Mouse (Mus musculus): ENCODE results near the gene Gfpt2. TPM values are rescaled to one million over a fixed set of nuclear protein-coding genes. Genes with fewer than 3 reads are reported as not detected.
"Not testable (repeated sequence)": the region's sequence is repeated elsewhere in the genome, so short reads cannot be mapped to it uniquely, and the experiment has no call there.

The Gfpt2 gene
- polyA plus RNA-seq, 1 experiment = 12.5 TPM

- DNase-seq (ENCODE audit: extremely low spot score in 1 of 2, low spot score in 1 of 2) = no peak
Measured at GRCm38 (mm10) chr11:49781833-49782399, 12.1 kb upstream of the Gfpt2 start.

- no peak for DNase-seq (ENCODE audit: extremely low spot score in 1 of 2, low spot score in 1 of 2)
Measured at GRCm38 (mm10) chr11:49793131-49793530, 847 bp upstream of the Gfpt2 start.

- no peak for DNase-seq (ENCODE audit: extremely low spot score in 1 of 2, low spot score in 1 of 2)
Measured at GRCm38 (mm10) chr11:49794342-49795144, 565 bp downstream of the Gfpt2 start.

- DNase-seq (ENCODE audit: extremely low spot score in 1 of 2, low spot score in 1 of 2) = no peak
Measured at GRCm38 (mm10) chr11:49798931-49799330, 5.0 kb downstream of the Gfpt2 start.

- no peak for DNase-seq (ENCODE audit: extremely low spot score in 1 of 2, low spot score in 1 of 2)
Measured at GRCm38 (mm10) chr11:49801516-49801915, 7.5 kb downstream of the Gfpt2 start.

GRCm38 (mm10) chr11:49803801-49804200 lies 9.8 kb downstream of the Gfpt2 start:
- DNase-seq (ENCODE audit: extremely low spot score in 1 of 2, low spot score in 1 of 2) = no peak

GRCm38 (mm10) chr11:49806218-49806617 lies 12.2 kb downstream of the Gfpt2 start:
- DNase-seq (ENCODE audit: extremely low spot score in 1 of 2, low spot score in 1 of 2) = no peak

- no peak for DNase-seq (ENCODE audit: extremely low spot score in 1 of 2, low spot score in 1 of 2)
Measured at GRCm38 (mm10) chr11:49808946-49809345, 15.0 kb downstream of the Gfpt2 start.

GRCm38 (mm10) chr11:49810696-49811095 lies 16.7 kb downstream of the Gfpt2 start:
- DNase-seq (ENCODE audit: extremely low spot score in 1 of 2, low spot score in 1 of 2) = not testable (repeated sequence)

GRCm38 (mm10) chr11:49811099-49811541 lies 17.1 kb downstream of the Gfpt2 start:
- DNase-seq (ENCODE audit: extremely low spot score in 1 of 2, low spot score in 1 of 2) = peak in 1 of 2 experiments; percentile 41

GRCm38 (mm10) chr11:49811879-49812278 lies 17.9 kb downstream of the Gfpt2 start:
- no peak for DNase-seq (ENCODE audit: extremely low spot score in 1 of 2, low spot score in 1 of 2)

- DNase-seq (ENCODE audit: extremely low spot score in 1 of 2, low spot score in 1 of 2) = peak; percentile 91 to 92
Measured at GRCm38 (mm10) chr11:49818869-49819566, 25.0 kb downstream of the Gfpt2 start.

- peak; percentile 43 to 55 for DNase-seq (ENCODE audit: extremely low spot score in 1 of 2, low spot score in 1 of 2)
Measured at GRCm38 (mm10) chr11:49819676-49820075, 25.7 kb downstream of the Gfpt2 start.

GRCm38 (mm10) chr11:49820928-49821327 lies 26.9 kb downstream of the Gfpt2 start:
- DNase-seq (ENCODE audit: extremely low spot score in 1 of 2, low spot score in 1 of 2) = no peak

GRCm38 (mm10) chr11:49821546-49821945 lies 27.6 kb downstream of the Gfpt2 start:
- no peak for DNase-seq (ENCODE audit: extremely low spot score in 1 of 2, low spot score in 1 of 2)

- no peak for DNase-seq (ENCODE audit: extremely low spot score in 1 of 2, low spot score in 1 of 2)
Measured at GRCm38 (mm10) chr11:49822337-49822736, 28.4 kb downstream of the Gfpt2 start.

- peak in 1 of 2 experiments; percentile 71 for DNase-seq (ENCODE audit: extremely low spot score in 1 of 2, low spot score in 1 of 2)
Measured at GRCm38 (mm10) chr11:49824896-49825295, 30.9 kb downstream of the Gfpt2 start.

- no peak for DNase-seq (ENCODE audit: extremely low spot score in 1 of 2, low spot score in 1 of 2)
Measured at GRCm38 (mm10) chr11:49827243-49827642, 33.3 kb downstream of the Gfpt2 start.

- no peak for DNase-seq (ENCODE audit: extremely low spot score in 1 of 2, low spot score in 1 of 2)
Measured at GRCm38 (mm10) chr11:49829176-49829745, 35.3 kb downstream of the Gfpt2 start.

- no peak for DNase-seq (ENCODE audit: extremely low spot score in 1 of 2, low spot score in 1 of 2)
Measured at GRCm38 (mm10) chr11:49831980-49832379, 38.0 kb downstream of the Gfpt2 start.

GRCm38 (mm10) chr11:49832962-49833361 lies 39.0 kb downstream of the Gfpt2 start:
- no peak for DNase-seq (ENCODE audit: extremely low spot score in 1 of 2, low spot score in 1 of 2)
